Mouse (Mus musculus): Measurements from ENCODE around the gene Filip1l. TPM values are rescaled to one million over a fixed set of nuclear protein-coding genes. Genes with fewer than 3 reads are reported as not detected.
"Not testable (repeated sequence)": the region's sequence is repeated elsewhere in the genome, so short reads cannot be mapped to it uniquely, and the experiment has no call there.

The Filip1l gene
- polyA plus RNA-seq, 1 experiment from 2014 or later = 2.3 TPM

- Histone ChIP-seq H3K4me1 (no peaks in the 10 kb centered on the region), H3K36me3 (no peaks in the 10 kb centered on the region), H3K27me3 (no peaks in the 10 kb centered on the region), H3K9me3 (no peaks in the 10 kb centered on the region), H3K4me3 (no peak overlapping the region), H3K27ac (replicated peaks) (no peak overlapping the region), H3K9ac (replicated peaks) (no peak overlapping the region), H3K4me2 (replicated peaks) (no peak overlapping the region)
- no peak for ATAC-seq (replicated peaks)
- WGBS = 77% methylated on average over 8 of the region's 8 CpGs
Observed at GRCm38 (mm10) chr16:57383266-57383971, 30.5 kb downstream of the Filip1l start.

GRCm38 (mm10) chr16:57384274-57384673, 31.4 kb downstream of the Filip1l start:
- Histone ChIP-seq H3K9ac (replicated peaks) (no peak overlapping the region), H3K4me1 (no peaks in the 10 kb centered on the region), H3K4me2 (replicated peaks) (no peak overlapping the region), H3K27me3 (no peaks in the 10 kb centered on the region), H3K27ac (replicated peaks) (no peak overlapping the region), H3K4me3 (no peak overlapping the region), H3K36me3 (no peaks in the 10 kb centered on the region), H3K9me3 (no peaks in the 10 kb centered on the region)
- 97% methylated on average over 2 of the region's 2 CpGs for WGBS
- no peak for ATAC-seq (replicated peaks)

GRCm38 (mm10) chr16:57389566-57390251, 36.8 kb downstream of the Filip1l start:
- no peaks in the 10 kb centered on the region for H3K4me1 ChIP-seq
- H3K27me3 ChIP-seq = no peaks in the 10 kb centered on the region
- no peak for ATAC-seq (replicated peaks)
- H3K27ac ChIP-seq (replicated peaks) = no peak overlapping the region
- no peaks in the 10 kb centered on the region for H3K9me3 ChIP-seq
- no peak overlapping the region for H3K9ac ChIP-seq (replicated peaks)
- no peak overlapping the region for H3K4me3 ChIP-seq
- WGBS = 81% methylated on average over 15 of the region's 15 CpGs
- H3K36me3 ChIP-seq = no peaks in the 10 kb centered on the region
- no peak overlapping the region for H3K4me2 ChIP-seq (replicated peaks)

GRCm38 (mm10) chr16:57391171-57391570, 38.3 kb downstream of the Filip1l start:
- not testable (repeated sequence) for H3K27ac ChIP-seq (replicated peaks); H3K27me3 ChIP-seq; ATAC-seq (replicated peaks); H3K4me3 ChIP-seq; H3K4me1 ChIP-seq; H3K9me3 ChIP-seq; H3K9ac ChIP-seq (replicated peaks); H3K36me3 ChIP-seq; H3K4me2 ChIP-seq (replicated peaks)
- WGBS = 29% methylated on average over 28 of the region's 39 CpGs

GRCm38 (mm10) chr16:57392461-57392860, 39.6 kb downstream of the Filip1l start:
- WGBS = 76% methylated on average over 2 of the region's 2 CpGs

GRCm38 (mm10) chr16:57393161-57393560, 40.3 kb downstream of the Filip1l start:
- no peak overlapping the region for H3K9ac ChIP-seq (replicated peaks)
- H3K27ac ChIP-seq (replicated peaks) = no peak overlapping the region
- H3K4me1 ChIP-seq = no peaks in the 10 kb centered on the region
- H3K36me3 ChIP-seq = no peaks in the 10 kb centered on the region
- no peaks in the 10 kb centered on the region for H3K9me3 ChIP-seq
- WGBS = 70% methylated on average over 11 of the region's 11 CpGs
- no peak overlapping the region for H3K4me2 ChIP-seq (replicated peaks)
- no peak for ATAC-seq (replicated peaks)
- no peaks in the 10 kb centered on the region for H3K27me3 ChIP-seq
- no peak overlapping the region for H3K4me3 ChIP-seq

More at GRCm38 (mm10) chr16:57392461-57392860, 39.6 kb downstream of the Filip1l start:
- H3K4me3 ChIP-seq = no peak overlapping the region
- H3K9ac ChIP-seq (replicated peaks) = no peak overlapping the region
- H3K27ac ChIP-seq (replicated peaks) = no peak overlapping the region
- H3K27me3 ChIP-seq = no peaks in the 10 kb centered on the region
- H3K9me3 ChIP-seq = no peaks in the 10 kb centered on the region
- no peaks in the 10 kb centered on the region for H3K36me3 ChIP-seq
- ATAC-seq (replicated peaks) = no peak
- H3K4me2 ChIP-seq (replicated peaks) = no peak overlapping the region
- no peaks in the 10 kb centered on the region for H3K4me1 ChIP-seq

GRCm38 (mm10) chr16:57396249-57396648, 43.4 kb downstream of the Filip1l start:
- Histone ChIP-seq H3K4me1 (no peaks in the 10 kb centered on the region), H3K9me3 (no peaks in the 10 kb centered on the region), H3K27ac (replicated peaks) (no peak overlapping the region), H3K4me2 (replicated peaks) (no peak overlapping the region), H3K36me3 (no peaks in the 10 kb centered on the region), H3K4me3 (no peak overlapping the region), H3K27me3 (no peaks in the 10 kb centered on the region), H3K9ac (replicated peaks) (no peak overlapping the region)
- WGBS = 86% methylated on average over 6 of the region's 6 CpGs
- ATAC-seq (replicated peaks) = no peak

GRCm38 (mm10) chr16:57397845-57398244, 45.0 kb downstream of the Filip1l start:
- no peak overlapping the region for H3K9ac ChIP-seq (replicated peaks)
- 74% methylated on average over 6 of the region's 6 CpGs for WGBS
- no peaks in the 10 kb centered on the region for H3K9me3 ChIP-seq
- no peaks in the 10 kb centered on the region for H3K4me1 ChIP-seq
- H3K27ac ChIP-seq (replicated peaks) = no peak overlapping the region
- no peaks in the 10 kb centered on the region for H3K27me3 ChIP-seq
- H3K4me3 ChIP-seq = no peak overlapping the region
- no peaks in the 10 kb centered on the region for H3K36me3 ChIP-seq
- no peak overlapping the region for H3K4me2 ChIP-seq (replicated peaks)
- ATAC-seq (replicated peaks) = no peak

GRCm38 (mm10) chr16:57398387-57399214, 45.7 kb downstream of the Filip1l start:
- no peak overlapping the region for H3K27ac ChIP-seq (replicated peaks)
- 51% methylated on average over 18 of the region's 18 CpGs for WGBS
- H3K9me3 ChIP-seq = no peaks in the 10 kb centered on the region
- H3K9ac ChIP-seq (replicated peaks) = no peak overlapping the region
- no peaks in the 10 kb centered on the region for H3K4me1 ChIP-seq
- H3K4me2 ChIP-seq (replicated peaks) = no peak overlapping the region
- no peaks in the 10 kb centered on the region for H3K36me3 ChIP-seq
- ATAC-seq (replicated peaks) = peak; percentile 62
- H3K4me3 ChIP-seq = no peak overlapping the region
- H3K27me3 ChIP-seq = no peaks in the 10 kb centered on the region

GRCm38 (mm10) chr16:57399566-57399965, 46.7 kb downstream of the Filip1l start:
- Histone ChIP-seq H3K36me3 (no peaks in the 10 kb centered on the region), H3K27ac (replicated peaks) (no peak overlapping the region), H3K9ac (replicated peaks) (no peak overlapping the region), H3K9me3 (no peaks in the 10 kb centered on the region), H3K4me1 (no peaks in the 10 kb centered on the region), H3K4me3 (no peak overlapping the region), H3K4me2 (replicated peaks) (no peak overlapping the region), H3K27me3 (no peaks in the 10 kb centered on the region)
- 93% methylated on average over 10 of the region's 10 CpGs for WGBS
- no peak for ATAC-seq (replicated peaks)

GRCm38 (mm10) chr16:57401702-57402101, 48.8 kb downstream of the Filip1l start:
- Histone ChIP-seq H3K4me3 (no peak overlapping the region), H3K9ac (replicated peaks) (no peak overlapping the region), H3K9me3 (no peaks in the 10 kb centered on the region), H3K4me1 (no peaks in the 10 kb centered on the region), H3K27ac (replicated peaks) (no peak overlapping the region), H3K27me3 (no peaks in the 10 kb centered on the region), H3K4me2 (replicated peaks) (no peak overlapping the region), H3K36me3 (no peaks in the 10 kb centered on the region)
- 57% methylated on average over 6 of the region's 6 CpGs for WGBS
- ATAC-seq (replicated peaks) = no peak

GRCm38 (mm10) chr16:57402910-57403309, 50.0 kb downstream of the Filip1l start:
- no peak for ATAC-seq (replicated peaks)
- no peaks in the 10 kb centered on the region for H3K36me3 ChIP-seq
- H3K4me1 ChIP-seq = no peaks in the 10 kb centered on the region
- H3K9ac ChIP-seq (replicated peaks) = no peak overlapping the region
- H3K4me3 ChIP-seq = no peak overlapping the region
- no peak overlapping the region for H3K4me2 ChIP-seq (replicated peaks)
- no peak overlapping the region for H3K27ac ChIP-seq (replicated peaks)
- H3K27me3 ChIP-seq = no peaks in the 10 kb centered on the region
- 88% methylated on average over 4 of the region's 4 CpGs for WGBS
- H3K9me3 ChIP-seq = no peaks in the 10 kb centered on the region
